27 mouse cellular contexts compared by ENCODE assay signal in the genomic region with DNA sequence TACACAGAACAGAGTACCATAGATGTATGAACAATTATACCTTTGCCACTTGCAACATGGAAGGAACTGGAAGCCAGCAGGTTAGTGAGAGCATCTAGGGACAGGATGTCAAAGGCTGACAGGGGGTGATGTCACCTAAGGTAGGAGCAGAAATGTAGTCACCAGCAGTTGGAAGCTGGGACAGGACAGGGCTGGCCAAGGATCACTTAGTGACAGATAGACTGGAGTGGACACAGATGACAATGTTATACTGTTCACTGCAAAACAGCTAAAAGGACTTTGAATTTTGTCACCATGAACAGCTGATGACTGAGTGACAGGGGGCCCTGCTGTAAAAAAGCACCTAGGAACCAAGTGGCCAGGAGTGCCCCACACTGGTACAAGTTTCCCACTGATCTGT. TPM values are rescaled to one million over a fixed set of nuclear protein-coding genes. Genes with fewer than 3 reads are reported as not detected.
A peak's percentile ranks its signal among the peaks of the same experiment; 100 is the strongest.
DNase-seq lines count a peak whose midpoint lies in the region; ATAC-seq lines count a peak whose summit lies in the region.
"Had no signal": no experiment of that assay in that cellular context is flagged by ENCODE, and none has a peak within 500 bp of the region (broad histone marks: within the 10 kb centered on the region; RNA-seq: fewer than 3 reads in every experiment).

No protein-coding gene starts in this region.

- ATAC-seq in kidney, embryonic 15.5 days (replicated peaks; ENCODE audit: low FRiP score): no peak
- ATAC-seq in liver, embryonic 16.5 days (ENCODE audit: low read depth): no peak
- no peak for ATAC-seq in liver, embryonic 12.5 days
- ATAC-seq: activated CD4-positive, CD25-positive, alpha-beta regulatory T cell, adult 4 months; forebrain, embryonic 13.5 days; forebrain, embryonic 16.5 days; hindbrain, embryonic 16.5 days had no signal

- no peak overlapping the region for H3K9ac ChIP-seq in kidney, embryonic 15.5 days
- H3K9ac ChIP-seq in liver, embryonic 16.5 days (ENCODE audit: low read depth, low read length): no peak overlapping the region
- H3K9ac ChIP-seq in liver, embryonic 12.5 days: no peak overlapping the region
- H3K9ac ChIP-seq: forebrain, embryonic 13.5 days; hindbrain, embryonic 13.5 days had no signal

- peaks cover 12% of the 10 kb centered on the region for H3K4me1 ChIP-seq in kidney, embryonic 15.5 days
- H3K4me1 ChIP-seq in liver, embryonic 16.5 days (ENCODE audit: control insufficient read depth, low read depth, low read length): no peaks in the 10 kb centered on the region
- H3K4me1 ChIP-seq in liver, embryonic 12.5 days: no peaks in the 10 kb centered on the region
- H3K4me1 ChIP-seq: hindbrain, embryonic 13.5 days had no signal

- H3K9me3 ChIP-seq in kidney, embryonic 15.5 days (replicated peaks): no peaks in the 10 kb centered on the region
- no peaks in the 10 kb centered on the region for H3K9me3 ChIP-seq in liver, embryonic 16.5 days (replicated peaks; ENCODE audit: control insufficient read depth, low read length)
- H3K9me3 ChIP-seq in liver, embryonic 12.5 days (replicated peaks): no peaks in the 10 kb centered on the region
- H3K9me3 ChIP-seq: forebrain, embryonic 10.5 days; forebrain, embryonic 13.5 days; hindbrain, embryonic 13.5 days had no signal

- 0 out of 2 replicates have a peak overlapping the region, but pooled peaks have one; percentile 22 for H3K27ac ChIP-seq in kidney, embryonic 15.5 days
- no peak overlapping the region for H3K27ac ChIP-seq in liver, embryonic 16.5 days (ENCODE audit: low read length)
- H3K27ac ChIP-seq in liver, embryonic 12.5 days: no peak overlapping the region
- H3K27ac ChIP-seq: forebrain, embryonic 10.5 days; forebrain, embryonic 13.5 days; hindbrain, embryonic 10.5 days; hindbrain, embryonic 13.5 days had no signal

- no peak overlapping the region for H3K4me2 ChIP-seq in kidney, embryonic 15.5 days
- H3K4me2 ChIP-seq in liver, embryonic 16.5 days (ENCODE audit: low read depth, low read length): peak overlapping the region; percentile 36
- H3K4me2 ChIP-seq in liver, embryonic 12.5 days: no peak overlapping the region
- H3K4me2 ChIP-seq: forebrain, embryonic 13.5 days; heart, embryonic 11.5 days; hindbrain, embryonic 13.5 days had no signal

- H3K27me3 ChIP-seq in kidney, embryonic 15.5 days: no peaks in the 10 kb centered on the region
- H3K27me3 ChIP-seq in liver, embryonic 16.5 days (ENCODE audit: control insufficient read depth, insufficient read depth, low read depth, low read length): no peaks in the 10 kb centered on the region
- H3K27me3 ChIP-seq in liver, embryonic 12.5 days (replicated peaks): no peaks in the 10 kb centered on the region
- H3K27me3 ChIP-seq: forebrain, embryonic 13.5 days had no signal

- no peak overlapping the region for H3K4me3 ChIP-seq in kidney, embryonic 15.5 days (replicated peaks)
- peak overlapping the region; percentile 2; the same call in 1 of the 2 replicates for H3K4me3 ChIP-seq in liver, embryonic 16.5 days (ENCODE audit: low read depth, low read length)
- no peak overlapping the region for H3K4me3 ChIP-seq in liver, embryonic 12.5 days
- H3K4me3 ChIP-seq: forebrain, embryonic 10.5 days; forebrain, embryonic 13.5 days; hindbrain, embryonic 10.5 days; hindbrain, embryonic 13.5 days had no signal

- H3K36me3 ChIP-seq in kidney, embryonic 15.5 days: no peaks in the 10 kb centered on the region
- H3K36me3 ChIP-seq in liver, embryonic 16.5 days (ENCODE audit: control insufficient read depth, insufficient read depth): no peaks in the 10 kb centered on the region
- no peaks in the 10 kb centered on the region for H3K36me3 ChIP-seq in liver, embryonic 12.5 days
- H3K36me3 ChIP-seq: forebrain, embryonic 10.5 days; hindbrain, embryonic 10.5 days; hindbrain, embryonic 13.5 days had no signal

- DNase-seq in heart, adult 11 months: peak; percentile 40
- DNase-seq in heart, postnatal 4 days: no peak
- no peak for DNase-seq in kidney, adult 18-20 months
- DNase-seq: adrenal gland, adult 8-10 months; adrenal gland, postnatal 25 days; cerebellum, adult 18-20 months; cerebellum, adult 9-10 months; cerebellum, postnatal 14 days; gastrocnemius, postnatal 10 days; gastrocnemius, postnatal 36 days had no signal

RNA-seq across cellular contexts. Expression of gene Kng2, which starts 2.7 kb away (rescaled TPM):
- not detected for total RNA-seq in heart, postnatal 4 days (2021)
- 9.3 and 9.7 TPM in 2 replicates for polyA plus RNA-seq in kidney, embryonic 15.5 days (2015; fragmentation: Nextera tagmentation; extraction: Ambion mirVana)
- polyA plus RNA-seq in liver, embryonic 16.5 days (2015; fragmentation: Nextera tagmentation; extraction: Ambion mirVana): 109 and 122 TPM in 2 replicates
- polyA plus RNA-seq in liver, embryonic 12.5 days (2016; fragmentation: Nextera tagmentation; extraction: Ambion mirVana): 0.93 and 1.1 TPM in 2 replicates
- total RNA-seq: granulocyte monocyte progenitor cell, adult 5-6 weeks; heart, adult 8-10 months had no signal
- polyA plus RNA-seq: activated CD4-positive, CD25-positive, alpha-beta regulatory T cell, adult 4 months; embryonic facial prominence, embryonic 11.5 days; embryonic facial prominence, embryonic 14.5 days; forebrain, embryonic 10.5 days; forebrain, embryonic 13.5 days; forebrain, embryonic 16.5 days; heart, embryonic 11.5 days; heart, embryonic 14.5 days; hindbrain, embryonic 10.5 days had no signal

RNA-seq across cellular contexts. Expression of gene Kng1, which starts 31.1 kb away (rescaled TPM):
- under 1 TPM; 0.18 to 0.45 TPM for total RNA-seq in heart, postnatal 4 days (2021)
- 4.8 and 9.2 TPM in 2 replicates for polyA plus RNA-seq in kidney, embryonic 15.5 days (2015; fragmentation: Nextera tagmentation; extraction: Ambion mirVana)
- 1,254 and 1,294 TPM in 2 replicates for polyA plus RNA-seq in liver, embryonic 16.5 days (2015; fragmentation: Nextera tagmentation; extraction: Ambion mirVana)
- 145 and 151 TPM in 2 replicates for polyA plus RNA-seq in liver, embryonic 12.5 days (2016; fragmentation: Nextera tagmentation; extraction: Ambion mirVana)
- total RNA-seq: granulocyte monocyte progenitor cell, adult 5-6 weeks; heart, adult 8-10 months; heart, postnatal 25 days had no signal
- polyA plus RNA-seq: embryonic facial prominence, embryonic 11.5 days; forebrain, embryonic 10.5 days; forebrain, embryonic 13.5 days; forebrain, embryonic 16.5 days; heart, embryonic 14.5 days; hindbrain, embryonic 10.5 days; hindbrain, embryonic 13.5 days had no signal

Comparison
In these comparisons a context has a peak if more than half of its experiments do, and no peak if none do; other contexts are left out.
1. RNA of gene Kng2, which starts 2.7 kb away (polyA plus RNA-seq): 109 to 122 TPM in liver, embryonic 16.5 days; 9.3 to 9.7 TPM in kidney, embryonic 15.5 days and 0.93 to 1.1 TPM in liver, embryonic 12.5 days; every median in the first group is over 10 times any median in the second.
2. RNA of gene Kng1, which starts 31.1 kb away (polyA plus RNA-seq): 1,254 to 1,294 TPM in liver, embryonic 16.5 days and 145 to 151 TPM in liver, embryonic 12.5 days; 4.8 to 9.2 TPM in kidney, embryonic 15.5 days; every median in the first group is over 10 times any median in the second.